Mouse (Mus musculus): ENCODE results near the gene Notch3. TPM values are rescaled to one million over a fixed set of nuclear protein-coding genes. Genes with fewer than 3 reads are reported as not detected.

Gene Notch3
- polyA plus RNA-seq, 1 experiment from 2014 or later: 18.7 TPM

- ATAC-seq (ENCODE audit: low read depth) (no peak), DNase-seq (ENCODE audit: low spot score) (no peak)
- Histone ChIP-seq H3K4me1 (ENCODE audit: control insufficient read depth, insufficient read depth, low read length) (no peaks in the 10 kb centered on the region), H3K27ac (replicated peaks; ENCODE audit: low read depth, low read length) (no peak overlapping the region), H3K36me3 (ENCODE audit: control insufficient read depth, insufficient read depth, low read length) (peaks cover 96% of the 10 kb centered on the region), H3K4me2 (ENCODE audit: low read depth, low read length) (no peak overlapping the region), H3K9ac (ENCODE audit: low read depth, low read length) (no peak overlapping the region), H3K4me3 (ENCODE audit: low read depth, low read length) (no peak overlapping the region), H3K27me3 (replicated peaks; ENCODE audit: control insufficient read depth, insufficient read depth, low read length) (no peaks in the 10 kb centered on the region), H3K9me3 (ENCODE audit: control insufficient read depth, low read length) (no peaks in the 10 kb centered on the region)
- 85% methylated on average over 2 of the region's 2 CpGs for WGBS
These were observed 33.1 kb upstream of the Notch3 start for GRCm38 (mm10) chr17:32199796-32200195.

- H3K4me1 ChIP-seq (ENCODE audit: control insufficient read depth, insufficient read depth, low read length): no peaks in the 10 kb centered on the region
- WGBS: 85% methylated on average over 12 of the region's 14 CpGs
- H3K27me3 ChIP-seq (replicated peaks; ENCODE audit: control insufficient read depth, insufficient read depth, low read length): no peaks in the 10 kb centered on the region
- H3K27ac ChIP-seq (replicated peaks; ENCODE audit: low read depth, low read length): no peak overlapping the region
- DNase-seq (ENCODE audit: low spot score) (no peak), ATAC-seq (ENCODE audit: low read depth) (no peak)
- no peak overlapping the region for H3K4me2 ChIP-seq (ENCODE audit: low read depth, low read length)
- peaks cover 70% of the 10 kb centered on the region for H3K36me3 ChIP-seq (ENCODE audit: control insufficient read depth, insufficient read depth, low read length)
- no peak overlapping the region for H3K4me3 ChIP-seq (ENCODE audit: low read depth, low read length)
- H3K9me3 ChIP-seq (ENCODE audit: control insufficient read depth, low read length): no peaks in the 10 kb centered on the region
- no peak overlapping the region for H3K9ac ChIP-seq (ENCODE audit: low read depth, low read length)
These were observed 30.5 kb upstream of the Notch3 start for GRCm38 (mm10) chr17:32197156-32197555.

GRCm38 (mm10) chr17:32195725-32196124 is 29.1 kb upstream of the Notch3 start:
- no peak overlapping the region for H3K27ac ChIP-seq (replicated peaks; ENCODE audit: low read depth, low read length)
- H3K4me2 ChIP-seq (ENCODE audit: low read depth, low read length): no peak overlapping the region
- H3K4me1 ChIP-seq (ENCODE audit: control insufficient read depth, insufficient read depth, low read length): no peaks in the 10 kb centered on the region
- ATAC-seq (ENCODE audit: low read depth) (no peak), DNase-seq (ENCODE audit: low spot score) (no peak)
- no peaks in the 10 kb centered on the region for H3K27me3 ChIP-seq (replicated peaks; ENCODE audit: control insufficient read depth, insufficient read depth, low read length)
- no peak overlapping the region for H3K9ac ChIP-seq (ENCODE audit: low read depth, low read length)
- peaks cover 56% of the 10 kb centered on the region for H3K36me3 ChIP-seq (ENCODE audit: control insufficient read depth, insufficient read depth, low read length)
- no peaks in the 10 kb centered on the region for H3K9me3 ChIP-seq (ENCODE audit: control insufficient read depth, low read length)
- H3K4me3 ChIP-seq (ENCODE audit: low read depth, low read length): no peak overlapping the region
- WGBS: 85% methylated on average over 5 of the region's 5 CpGs

GRCm38 (mm10) chr17:32193010-32193409 is 26.4 kb upstream of the Notch3 start:
- H3K27me3 ChIP-seq (replicated peaks; ENCODE audit: control insufficient read depth, insufficient read depth, low read length): 0 out of 2 replicates have a peak, but pooled peaks cover 16% of the 10 kb centered on the region
- no peak overlapping the region for H3K4me2 ChIP-seq (ENCODE audit: low read depth, low read length)
- DNase-seq (ENCODE audit: low spot score): no peak
- H3K9me3 ChIP-seq (ENCODE audit: control insufficient read depth, low read length): no peaks in the 10 kb centered on the region
- H3K4me3 ChIP-seq (ENCODE audit: low read depth, low read length): no peak overlapping the region
- no peak overlapping the region for H3K9ac ChIP-seq (ENCODE audit: low read depth, low read length)
- ATAC-seq (ENCODE audit: low read depth): no peak
- H3K27ac ChIP-seq (replicated peaks; ENCODE audit: low read depth, low read length): no peak overlapping the region
- H3K36me3 ChIP-seq (ENCODE audit: control insufficient read depth, insufficient read depth, low read length): peaks cover 29% of the 10 kb centered on the region
- H3K4me1 ChIP-seq (ENCODE audit: control insufficient read depth, insufficient read depth, low read length): peaks cover 6% of the 10 kb centered on the region; the same call in 1 of the 2 replicates
- 76% methylated on average over 5 of the region's 5 CpGs for WGBS

- H3K4me1 ChIP-seq (ENCODE audit: control insufficient read depth, insufficient read depth, low read length): peaks cover 6% of the 10 kb centered on the region; the same call in 1 of the 2 replicates
These were observed 23.2 kb upstream of the Notch3 start for GRCm38 (mm10) chr17:32189850-32190249.

GRCm38 (mm10) chr17:32188863-32189636 is 22.4 kb upstream of the Notch3 start, which contains the start of gene Ephx3:
Gene Ephx3, minus strand, starts transcription at chr17:32189549.
- no peak for DNase-seq (ENCODE audit: low spot score)
- Histone ChIP-seq H3K4me3 (ENCODE audit: low read depth, low read length) (peak within 1 kb of the TSS; percentile 41), H3K27me3 (replicated peaks; ENCODE audit: control insufficient read depth, insufficient read depth, low read length) (0 out of 2 replicates have a peak, but pooled peaks cover 16% of the 10 kb centered on the region), H3K27ac (replicated peaks; ENCODE audit: low read depth, low read length) (no peak within 1 kb of the TSS), H3K9ac (ENCODE audit: low read depth, low read length) (peak within 1 kb of the TSS; percentile 38), H3K9me3 (ENCODE audit: control insufficient read depth, low read length) (no peaks in the 10 kb centered on the region), H3K4me1 (ENCODE audit: control insufficient read depth, insufficient read depth, low read length) (peaks cover 6% of the 10 kb centered on the region; the same call in 1 of the 2 replicates), H3K36me3 (ENCODE audit: control insufficient read depth, insufficient read depth, low read length) (no peaks in the 10 kb centered on the region), H3K4me2 (ENCODE audit: low read depth, low read length) (peak within 1 kb of the TSS; percentile 73)
- peak; percentile 45; the same call in 1 of the 2 replicates for ATAC-seq (ENCODE audit: low read depth)
- WGBS: 5% methylated on average over 40 of the region's 42 CpGs

More at GRCm38 (mm10) chr17:32189850-32190249, 23.2 kb upstream of the Notch3 start:
- Histone ChIP-seq H3K27me3 (replicated peaks; ENCODE audit: control insufficient read depth, insufficient read depth, low read length) (0 out of 2 replicates have a peak, but pooled peaks cover 16% of the 10 kb centered on the region), H3K4me3 (ENCODE audit: low read depth, low read length) (peak overlapping the region; percentile 41), H3K9ac (ENCODE audit: low read depth, low read length) (no peak overlapping the region), H3K9me3 (ENCODE audit: control insufficient read depth, low read length) (no peaks in the 10 kb centered on the region), H3K4me2 (ENCODE audit: low read depth, low read length) (peak overlapping the region; percentile 73), H3K27ac (replicated peaks; ENCODE audit: low read depth, low read length) (no peak overlapping the region), H3K36me3 (ENCODE audit: control insufficient read depth, insufficient read depth, low read length) (no peaks in the 10 kb centered on the region)
- ATAC-seq (ENCODE audit: low read depth) (no peak), DNase-seq (ENCODE audit: low spot score) (no peak)
- WGBS: 10% methylated on average over 5 of the region's 5 CpGs

- Histone ChIP-seq H3K4me3 (ENCODE audit: low read depth, low read length) (no peak overlapping the region), H3K36me3 (ENCODE audit: control insufficient read depth, insufficient read depth, low read length) (no peaks in the 10 kb centered on the region), H3K27ac (replicated peaks; ENCODE audit: low read depth, low read length) (no peak overlapping the region), H3K27me3 (replicated peaks; ENCODE audit: control insufficient read depth, insufficient read depth, low read length) (no peaks in the 10 kb centered on the region), H3K9ac (ENCODE audit: low read depth, low read length) (no peak overlapping the region), H3K4me1 (ENCODE audit: control insufficient read depth, insufficient read depth, low read length) (no peaks in the 10 kb centered on the region), H3K4me2 (ENCODE audit: low read depth, low read length) (no peak overlapping the region), H3K9me3 (ENCODE audit: control insufficient read depth, low read length) (no peaks in the 10 kb centered on the region)
- no peak for DNase-seq (ENCODE audit: low spot score)
- no peak for ATAC-seq (ENCODE audit: low read depth)
- 30% methylated on average over 8 of the region's 8 CpGs for WGBS
These were observed 16.4 kb upstream of the Notch3 start for GRCm38 (mm10) chr17:32183017-32183416.

GRCm38 (mm10) chr17:32179621-32180491 is 13.2 kb upstream of the Notch3 start:
- DNase-seq (ENCODE audit: low spot score) (no peak), ATAC-seq (ENCODE audit: low read depth) (no peak)
- no peak overlapping the region for H3K9ac ChIP-seq (ENCODE audit: low read depth, low read length)
- H3K36me3 ChIP-seq (ENCODE audit: control insufficient read depth, insufficient read depth, low read length): no peaks in the 10 kb centered on the region
- H3K9me3 ChIP-seq (ENCODE audit: control insufficient read depth, low read length): no peaks in the 10 kb centered on the region
- no peaks in the 10 kb centered on the region for H3K27me3 ChIP-seq (replicated peaks; ENCODE audit: control insufficient read depth, insufficient read depth, low read length)
- WGBS: 55% methylated on average over 11 of the region's 11 CpGs
- H3K27ac ChIP-seq (replicated peaks; ENCODE audit: low read depth, low read length): no peak overlapping the region
- H3K4me3 ChIP-seq (ENCODE audit: low read depth, low read length): no peak overlapping the region
- H3K4me1 ChIP-seq (ENCODE audit: control insufficient read depth, insufficient read depth, low read length): no peaks in the 10 kb centered on the region
- H3K4me2 ChIP-seq (ENCODE audit: low read depth, low read length): no peak overlapping the region

Measured in embryonic facial prominence, embryonic 14.5 days (tissue).